Mouse (Mus musculus) thymus, postnatal 10 days (tissue): Measurements from ENCODE around the gene Klhl33.
A peak's percentile ranks its signal among the peaks of the same experiment; 100 is the strongest.
"Not testable (repeated sequence)": the region's sequence is repeated elsewhere in the genome, so short reads cannot be mapped to it uniquely, and the experiment has no call there.

Experiments
- DNase-seq, 2 experiments: peaks; one replicate each; pipeline ENCODE4 v3.0.0; 2021; ENCODE audit warnings: low spot score in 2 of 2

Klhl33 gene

DNA sequence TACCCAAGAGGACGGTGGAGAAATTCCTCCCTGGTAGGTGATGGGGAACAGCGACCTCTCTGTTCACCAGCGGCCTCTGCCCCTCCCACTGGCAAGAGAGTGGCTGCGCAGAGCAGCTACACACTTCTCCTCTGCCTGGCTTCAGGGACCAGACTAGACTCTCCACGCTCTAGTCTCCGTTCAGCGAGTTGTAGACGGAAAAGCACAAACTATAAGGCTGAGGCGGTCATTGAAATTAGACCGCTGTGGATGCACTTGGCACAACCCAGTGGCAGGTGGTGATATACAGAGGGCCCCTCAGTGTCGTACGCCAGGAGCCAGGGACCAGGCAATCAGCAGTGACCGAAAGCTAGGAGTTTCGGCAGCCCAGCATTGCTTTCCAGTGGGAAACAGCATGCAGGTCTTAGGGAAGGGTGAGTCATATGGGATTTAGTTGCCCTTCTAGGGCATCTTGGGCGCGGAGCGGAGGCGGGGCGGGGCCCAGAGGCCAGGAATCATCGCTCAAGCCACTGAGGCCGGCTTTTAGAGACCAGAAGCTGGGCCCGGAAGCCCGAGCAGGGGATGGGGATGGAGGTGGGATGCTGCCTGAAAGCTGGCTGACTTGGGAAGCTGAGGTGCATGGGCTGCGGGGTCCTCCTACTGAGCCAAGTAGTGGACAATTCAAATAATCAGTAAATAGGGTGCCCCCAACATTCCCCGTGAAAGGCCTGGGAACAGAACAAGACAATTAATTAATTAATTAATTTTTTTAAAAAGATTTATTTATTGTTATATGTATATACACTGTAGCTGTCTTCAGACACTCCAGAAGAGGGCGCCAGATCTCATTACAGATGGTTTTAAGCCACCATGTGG lies 6.9 kb upstream of the Klhl33 start:
- no peak for DNase-seq

DNA sequence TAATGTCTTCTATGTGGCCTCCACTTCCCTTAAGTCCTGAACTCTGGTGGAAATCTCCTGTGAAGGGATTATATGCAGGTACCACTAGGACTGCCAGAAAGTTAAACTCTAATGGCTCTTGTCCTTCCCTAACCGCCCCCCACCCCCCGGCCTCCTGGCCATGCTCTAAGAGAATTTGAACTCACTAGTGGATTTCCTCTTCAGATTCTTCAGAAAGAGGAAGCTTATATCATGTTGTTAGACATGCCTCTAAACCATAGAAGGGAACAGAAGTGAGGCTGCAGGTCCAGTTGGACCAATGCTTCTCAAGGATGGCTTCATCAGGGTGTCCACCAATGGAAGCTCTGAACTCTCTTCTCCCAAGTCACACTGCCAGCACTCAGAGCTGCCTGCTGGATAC lies 685 bp upstream of the Klhl33 start:
- DNase-seq: not testable (repeated sequence)

DNA sequence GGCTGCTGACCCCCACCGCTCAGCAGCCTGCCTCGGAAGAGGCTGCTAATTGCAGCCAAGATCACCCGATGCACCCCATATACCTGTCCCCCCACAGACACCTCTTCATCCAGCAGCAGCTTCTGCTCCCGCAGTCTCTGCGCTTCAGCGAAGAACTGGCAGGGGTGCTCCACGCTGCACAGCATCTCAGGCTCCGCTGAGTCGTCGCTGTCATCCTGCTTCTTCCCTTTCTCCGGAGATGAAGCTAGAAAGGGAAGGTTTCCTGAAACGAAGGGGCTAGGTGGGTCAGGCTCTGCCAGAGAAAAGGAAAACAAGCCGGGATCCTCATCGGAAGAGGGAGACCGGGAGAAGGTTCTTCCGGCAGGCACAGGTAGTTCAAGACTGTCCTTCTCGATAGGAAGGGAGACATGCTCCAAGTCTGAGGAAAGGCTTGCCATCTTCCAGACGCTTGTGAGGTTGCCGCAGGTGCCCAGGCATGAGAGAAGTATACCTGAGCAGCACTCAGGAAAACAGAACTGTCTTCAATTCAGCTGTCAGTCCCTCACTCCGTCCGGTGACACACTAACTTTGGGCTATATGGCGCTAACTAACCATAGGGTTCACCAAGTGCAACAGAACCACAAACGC lies 447 bp downstream of the Klhl33 start:
- no peak for DNase-seq

GRCm38 (mm10) chr14:50895985-50896746 lies 1.1 kb downstream of the Klhl33 start:
- no peak for DNase-seq

DNA sequence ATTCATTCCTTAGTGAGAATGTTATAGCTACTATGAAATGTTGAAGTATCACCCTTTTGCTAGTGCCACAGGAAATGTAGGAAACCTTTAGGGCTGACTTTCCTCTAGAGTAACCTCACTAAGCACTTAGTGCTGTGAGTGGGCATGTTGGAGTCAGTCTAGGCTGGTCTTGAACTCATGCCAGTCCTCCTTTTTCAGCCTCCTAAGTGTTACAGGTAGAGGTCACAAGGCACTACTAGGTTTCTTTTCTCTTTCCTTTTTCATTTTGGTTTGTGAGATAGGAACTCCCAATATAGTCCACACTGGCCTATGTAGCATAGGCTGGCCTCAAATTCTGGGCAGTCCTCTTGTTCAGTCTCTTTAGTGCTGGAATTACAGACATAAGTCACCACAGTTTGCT lies 1.9 kb downstream of the Klhl33 start:
- no peak for DNase-seq

DNA sequence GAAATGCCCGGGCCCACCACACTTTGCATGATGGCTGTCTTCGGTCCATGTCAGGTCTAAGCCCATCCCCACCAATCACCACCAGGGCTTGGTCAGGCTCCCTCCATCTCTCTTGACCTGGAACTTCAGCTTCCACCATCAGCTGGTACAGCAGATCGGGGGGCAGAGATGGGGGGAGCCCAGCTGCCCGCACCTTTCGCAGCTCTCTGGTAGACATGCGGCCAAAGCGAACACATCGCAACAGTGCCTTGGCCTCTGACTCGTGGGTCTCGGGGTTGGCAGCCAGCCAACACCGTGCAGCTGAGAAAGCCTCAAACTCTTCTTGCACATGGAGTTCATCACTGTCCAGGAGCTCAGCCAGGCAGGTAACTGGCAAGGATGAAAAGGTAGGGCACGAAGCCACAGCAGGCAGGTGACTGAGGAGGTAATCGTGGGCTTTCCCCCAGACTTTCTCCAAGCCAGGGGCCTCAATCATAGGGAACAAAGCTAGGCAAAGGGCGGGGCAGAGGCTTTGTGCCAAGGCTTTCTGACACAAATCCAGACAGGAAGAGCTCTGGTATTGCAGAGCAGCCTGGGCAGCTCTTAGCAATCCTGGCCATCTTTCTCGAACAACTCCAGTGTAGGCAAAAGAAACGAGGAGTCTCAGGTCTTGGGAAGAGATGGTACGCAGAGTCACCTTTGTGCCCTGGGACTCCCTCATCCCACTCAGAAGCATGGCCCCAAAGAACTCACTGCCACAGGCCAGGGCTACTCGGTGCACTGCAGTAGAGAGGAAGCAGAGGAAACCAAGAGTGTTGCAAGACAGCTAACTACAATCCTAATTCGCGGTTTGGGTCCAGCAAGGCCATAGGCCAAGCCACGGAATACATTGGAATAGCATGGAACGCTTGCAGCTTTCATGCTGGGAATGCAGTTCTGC lies 4.5 kb downstream of the Klhl33 start:
- no peak for DNase-seq

GRCm38 (mm10) chr14:50892091-50892490 lies 5.2 kb downstream of the Klhl33 start:
- no peak for DNase-seq

GRCm38 (mm10) chr14:50891621-50892020 lies 5.7 kb downstream of the Klhl33 start:
- no peak for DNase-seq

- DNase-seq: no peak
Observed at GRCm38 (mm10) chr14:50876236-50876950, 20.9 kb downstream of the Klhl33 start.

DNA sequence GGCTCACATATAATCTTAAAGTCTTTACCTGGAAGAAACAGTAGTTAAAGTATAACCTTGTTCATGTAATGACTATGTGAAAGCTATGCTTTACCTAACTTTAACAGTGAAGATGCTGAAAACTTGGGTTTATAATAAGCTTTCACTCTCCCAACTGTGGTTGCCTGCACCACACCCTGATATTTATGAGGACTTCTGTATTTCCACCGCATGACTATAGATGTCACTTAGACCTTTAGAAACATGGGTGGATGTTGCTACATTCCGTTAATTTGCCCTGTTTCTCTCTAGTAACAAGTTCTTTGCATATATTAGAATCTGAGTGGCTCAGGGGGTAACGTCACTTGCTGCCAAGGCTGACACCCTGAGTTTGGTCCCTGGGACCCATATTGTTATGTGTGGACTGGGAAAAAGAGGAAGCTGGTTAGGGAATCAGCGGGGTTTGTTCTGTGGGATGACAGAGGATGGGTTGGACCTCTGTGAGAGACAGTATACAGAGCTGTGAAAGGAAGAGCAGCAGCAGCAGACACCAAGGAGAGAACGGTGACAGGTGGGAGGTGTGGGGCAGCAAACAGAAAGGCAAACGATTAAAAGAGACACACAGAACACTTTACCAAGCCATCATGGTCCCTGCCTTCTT lies 21.6 kb downstream of the Klhl33 start:
- DNase-seq: no peak

DNA sequence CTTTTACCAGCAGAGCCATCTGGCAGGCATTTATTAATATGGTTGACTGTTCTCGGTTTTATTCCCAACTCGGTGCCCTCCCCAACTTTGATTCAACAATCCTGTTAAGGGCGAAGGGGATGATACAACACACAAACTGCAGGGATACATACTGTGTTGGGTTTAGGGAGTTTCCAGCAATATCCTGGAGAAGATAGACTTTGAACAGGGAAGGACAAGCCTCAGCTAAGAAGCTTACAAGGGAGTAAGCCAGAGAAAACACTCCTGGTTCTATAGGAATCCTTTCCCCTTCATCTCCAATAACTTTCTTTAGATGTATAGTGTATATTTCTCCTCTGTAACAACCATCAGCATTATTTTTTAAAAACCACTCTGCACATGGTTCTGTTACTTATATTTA lies 22.1 kb downstream of the Klhl33 start:
- no peak for DNase-seq

- DNase-seq: no peak
Observed at GRCm38 (mm10) chr14:50871284-50871683, 26.0 kb downstream of the Klhl33 start.

DNA sequence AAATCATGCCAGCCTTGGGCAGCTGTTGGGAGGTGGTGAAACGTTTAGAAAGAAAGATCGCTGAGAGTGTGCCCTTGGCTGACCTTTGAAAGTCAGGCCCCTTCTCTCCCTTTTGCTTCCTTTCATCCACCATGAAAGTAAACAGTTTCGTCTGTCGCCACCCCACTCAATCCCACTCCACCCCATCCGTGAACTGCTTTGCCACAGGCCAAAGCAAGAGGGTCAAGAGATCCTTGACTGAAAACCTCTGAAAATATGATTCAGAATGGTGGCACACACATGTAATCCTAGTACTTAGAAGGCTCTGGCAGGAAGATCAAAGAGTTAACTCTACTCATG lies 26.5 kb downstream of the Klhl33 start:
- DNase-seq: no peak

- DNase-seq: peak; percentile 31 to 49
Observed at GRCm38 (mm10) chr14:50869889-50870804, 27.2 kb downstream of the Klhl33 start, which contains the start of gene Tep1. Gene Tep1, minus strand, starts transcription at chr14:50870560.

GRCm38 (mm10) chr14:50868656-50869055 lies 28.7 kb downstream of the Klhl33 start:
- DNase-seq: no peak

- DNase-seq: no peak
Observed at GRCm38 (mm10) chr14:50868211-50868610, 29.1 kb downstream of the Klhl33 start.

- DNase-seq: no peak
Observed at GRCm38 (mm10) chr14:50866966-50867365, 30.3 kb downstream of the Klhl33 start.

DNA sequence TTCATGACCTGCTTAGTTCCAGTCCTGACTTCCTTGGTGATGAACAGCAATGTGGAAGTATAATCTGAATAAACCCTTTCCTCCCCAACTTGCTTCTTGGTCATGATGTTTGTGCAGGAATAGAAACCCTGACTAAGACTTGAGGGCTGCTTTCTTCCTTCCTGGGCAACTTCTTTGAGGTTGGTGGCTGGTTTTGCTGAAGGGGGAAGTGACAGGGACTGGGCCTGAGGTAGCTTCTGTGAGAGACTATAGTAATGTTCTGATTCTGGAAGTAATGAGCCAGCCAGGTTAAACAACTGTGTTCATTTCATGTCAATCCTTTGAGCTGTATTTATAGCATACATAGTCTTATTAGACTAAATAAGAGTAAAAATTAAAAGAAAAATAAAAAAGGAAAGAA lies 32.3 kb downstream of the Klhl33 start:
- not testable (repeated sequence) for DNase-seq

- no peak for DNase-seq
Observed at GRCm38 (mm10) chr14:50862641-50863040, 34.7 kb downstream of the Klhl33 start.
